Mouse (Mus musculus) lung, postnatal 4 days (tissue): ENCODE measurements at regions not wholly inside any gene's neighbourhood (a gene's known extent, or its start where the extent isn't known, plus 50 kb on each side); places are given as distances from the start of the nearest gene placed in this dataset.

Experiments
- DNase-seq, 2 experiments: peaks; one replicate each; pipeline ENCODE4 v3.0.0; 2021

GRCm38 (mm10) chr5:119588340-119589272 lies 81.9 kb upstream of the Tbx3 start:
- peak in 1 of 2 experiments; percentile 37 for DNase-seq

GRCm38 (mm10) chr5:119591271-119591670 lies 79.2 kb upstream of the Tbx3 start:
- no peak for DNase-seq

GRCm38 (mm10) chr5:119592891-119593290 lies 77.6 kb upstream of the Tbx3 start:
- no peak for DNase-seq

- DNase-seq: no peak
Observed at GRCm38 (mm10) chr5:119594541-119594940, 75.9 kb upstream of the Tbx3 start.

- DNase-seq: peak; percentile 31 to 41
Observed at GRCm38 (mm10) chr5:119596295-119596993, 74.0 kb upstream of the Tbx3 start.

- no peak for DNase-seq
Observed at GRCm38 (mm10) chr5:119596994-119597391, 73.5 kb upstream of the Tbx3 start.

- DNase-seq: no peak
Observed at GRCm38 (mm10) chr5:119597530-119597929, 72.9 kb upstream of the Tbx3 start.

- DNase-seq: peak in 1 of 2 experiments; percentile 39
Observed at GRCm38 (mm10) chr5:119598166-119598565, 72.3 kb upstream of the Tbx3 start.

GRCm38 (mm10) chr5:119601390-119601789 lies 69.1 kb upstream of the Tbx3 start:
- no peak for DNase-seq

GRCm38 (mm10) chr5:119602001-119602400 lies 68.5 kb upstream of the Tbx3 start:
- DNase-seq: peak; percentile 58 to 79

GRCm38 (mm10) chr5:119605444-119605843 lies 65.0 kb upstream of the Tbx3 start:
- peak; percentile 38 to 69 for DNase-seq

- DNase-seq: peak; percentile 50 to 76
Observed at GRCm38 (mm10) chr5:119613413-119613812, 57.1 kb upstream of the Tbx3 start.

- no peak for DNase-seq
Observed at GRCm38 (mm10) chr5:119613981-119614770, 56.3 kb upstream of the Tbx3 start.

GRCm38 (mm10) chr5:119615681-119616080 lies 54.8 kb upstream of the Tbx3 start:
- no peak for DNase-seq

GRCm38 (mm10) chr5:119617856-119618255 lies 52.6 kb upstream of the Tbx3 start:
- no peak for DNase-seq

GRCm38 (mm10) chr5:119619906-119620305 lies 50.6 kb upstream of the Tbx3 start:
- no peak for DNase-seq
